Mouse (Mus musculus): ENCODE measurements at regions not wholly inside any gene's neighbourhood (a gene's known extent, or its start where the extent isn't known, plus 50 kb on each side); places are given as distances from the start of the nearest gene placed in this dataset.
"Not testable (repeated sequence)": the region's sequence is repeated elsewhere in the genome, so short reads cannot be mapped to it uniquely, and the experiment has no call there.

DNA sequence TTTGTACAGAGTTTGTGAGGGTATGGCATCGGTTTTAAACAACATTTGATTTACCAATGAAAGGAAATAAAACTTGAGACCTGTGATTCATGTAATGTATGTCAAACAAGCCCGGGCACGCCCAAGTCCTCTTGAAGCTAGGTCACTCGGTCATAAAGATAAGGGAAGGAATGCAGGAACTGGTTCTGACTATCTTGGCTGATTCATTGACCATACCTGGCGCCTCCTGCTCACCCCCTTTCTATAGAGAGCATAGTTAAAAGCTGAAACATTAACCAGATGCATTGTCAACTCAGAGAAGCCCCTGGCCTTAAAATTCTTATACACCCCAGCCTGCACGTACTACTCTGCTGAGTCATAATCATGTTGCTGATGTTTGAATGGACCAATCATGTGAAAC is 261.1 kb downstream of the Glrx3 start:
- TF ChIP-seq POLR2A (IDR thresholded peaks at IDR 0.05; ENCODE audit: low read depth, low read length); CTCF (IDR thresholded peaks at IDR 0.05; ENCODE audit: extremely low read depth, insufficient read depth, insufficient read length, insufficient replicate concordance): not testable (repeated sequence)
